Mouse (Mus musculus): ENCODE data around the gene Casr.

GRCm38 (mm10) chr16:36589898-36590297 is 28.0 kb upstream of the Casr start:
- no peak for TF ChIP-seq CTCF (IDR thresholded peaks at IDR 0.05; ENCODE audit: low read depth)
- TF ChIP-seq EP300 (optimal IDR thresholded peaks at IDR 0.05) = no peak

Data from stomach, postnatal 0 days (tissue).